Mouse (Mus musculus) MEL (cell line): ENCODE data around the gene Btbd11. TPM values are rescaled to one million over a fixed set of nuclear protein-coding genes. Genes with fewer than 3 reads are reported as not detected.

Source experiments
- DNase-seq: peaks from one replicate; pipeline ENCODE4 v3.0.0; 2011; ENCODE audit warnings: low read depth, low spot score
- H3K27ac ChIP-seq: 2 replicates; pipeline ENCODE4 v1.5.1; 2012; ENCODE audit warnings: low read depth, mild to moderate bottlenecking, control low read depth, low read length, moderate library complexity; ENCODE audit not compliant: control insufficient read depth
- H3K27me3 ChIP-seq, 2 experiments: fragments of 150-350 bp in 1 of 2; sonication (generic) in 1 of 2; 2 replicates each; pipeline ENCODE4 v1.6.1; 2012; ENCODE audit warnings: low read length in 2 of 2, mild to moderate bottlenecking in 2 of 2, improper control_type of control experiment in 1 of 2, moderate library complexity in 1 of 2; ENCODE audit not compliant: insufficient read depth in 2 of 2, control insufficient read depth in 1 of 2
- H3K36me3 ChIP-seq, 2 experiments: 2 replicates each; pipeline ENCODE4 v1.6.1; 2012 to 2014; ENCODE audit warnings: low read length in 2 of 2, improper control_type of control experiment in 1 of 2, inconsistent platforms in 1 of 2, mild to moderate bottlenecking in 1 of 2; ENCODE audit not compliant: insufficient read depth in 2 of 2, control insufficient read depth in 1 of 2
- H3K4me1 ChIP-seq, 2 experiments: fragments of 150-350 bp in 1 of 2; sonication (generic) in 1 of 2; 2 replicates each; pipeline ENCODE4 v1.6.1; 2012; ENCODE audit warnings: low read length in 2 of 2, improper control_type of control experiment in 1 of 2, mild to moderate bottlenecking in 1 of 2; ENCODE audit not compliant: insufficient read depth in 2 of 2, control insufficient read depth in 1 of 2
- H3K4me3 ChIP-seq, 2 experiments: fragments of 150-350 bp in 1 of 2; sonication (generic) in 1 of 2; 2 replicates each; pipeline ENCODE4 v1.5.1; 2012; ENCODE audit warnings: low read depth in 2 of 2, low read length in 2 of 2, mild to moderate bottlenecking in 2 of 2, moderate library complexity in 2 of 2, control low read depth in 1 of 2, improper control_type of control experiment in 1 of 2; ENCODE audit not compliant: control insufficient read depth in 1 of 2, insufficient read depth in 1 of 2
- H3K79me2 ChIP-seq: 2 replicates; pipeline ENCODE4 v1.6.1; 2012; ENCODE audit warnings: mild to moderate bottlenecking, low read length, moderate library complexity; ENCODE audit not compliant: control insufficient read depth, poor library complexity, insufficient read depth
- H3K9ac ChIP-seq: 2 replicates; pipeline ENCODE4 v1.6.1; 2012; ENCODE audit warnings: low read depth, mild to moderate bottlenecking, control low read depth, low read length, moderate library complexity; ENCODE audit not compliant: control insufficient read depth, poor library complexity, severe bottlenecking
- H3K9me3 ChIP-seq: fragments of 150-350 bp; sonication (generic); replicated peaks from 2 replicates; pipeline ENCODE4 v1.6.1; 2012; ENCODE audit warnings: mild to moderate bottlenecking, low read length, improper control_type of control experiment, moderate library complexity; ENCODE audit not compliant: insufficient read depth
- CHD1 ChIP-seq: IDR thresholded peaks from 2 replicates; pipeline ENCODE4 v1.6.1; 2012; ENCODE audit warnings: low read depth, mild to moderate bottlenecking, inconsistent platforms, low read length, improper control_type of control experiment
- CHD2 ChIP-seq: IDR thresholded peaks from 2 replicates; pipeline ENCODE4 v1.6.1; 2011; ENCODE audit warnings: low read length, improper control_type of control experiment
- E2F4 ChIP-seq: IDR thresholded peaks from 2 replicates; pipeline ENCODE4 v1.6.1; 2011; ENCODE audit warnings: low read depth, low read length, improper control_type of control experiment, borderline replicate concordance
- EP300 ChIP-seq, 2 experiments: IDR thresholded peaks; 2 replicates each; pipeline ENCODE4 v1.6.1; 2011; ENCODE audit warnings: improper control_type of control experiment in 2 of 2, low read length in 2 of 2, low read depth in 1 of 2, mild to moderate bottlenecking in 1 of 2
- ETS1 ChIP-seq: IDR thresholded peaks from 2 replicates; pipeline ENCODE4 v1.6.1; 2012; ENCODE audit warnings: low read depth, mild to moderate bottlenecking, inconsistent platforms, low read length, improper control_type of control experiment, moderate library complexity
- GABPA ChIP-seq: IDR thresholded peaks from 2 replicates; pipeline ENCODE4 v1.6.1; 2012; ENCODE audit warnings: low read depth, mild to moderate bottlenecking, inconsistent platforms, low read length, improper control_type of control experiment, moderate library complexity
- GATA1 ChIP-seq: IDR thresholded peaks from 2 replicates; pipeline ENCODE4 v1.6.1; 2011; ENCODE audit warnings: low read depth, low read length, improper control_type of control experiment
- JUND ChIP-seq: IDR thresholded peaks from 2 replicates; pipeline ENCODE4 v1.6.1; 2011; ENCODE audit warnings: low read depth, mild to moderate bottlenecking, improper control_type of control experiment, low read length
- KAT2A ChIP-seq: conservative IDR thresholded peaks from 2 replicates; pipeline ENCODE4 v1.6.1; 2012; ENCODE audit warnings: low read depth, low read length, improper control_type of control experiment, inconsistent platforms
- MAFK ChIP-seq: IDR thresholded peaks from 2 replicates; pipeline ENCODE4 v1.6.1; 2011; ENCODE audit warnings: low read depth, mild to moderate bottlenecking, low read length, improper control_type of control experiment, borderline replicate concordance
- MAX ChIP-seq: IDR thresholded peaks from 2 replicates; pipeline ENCODE4 v1.6.1; 2011; ENCODE audit warnings: low read length, improper control_type of control experiment
- MAZ ChIP-seq: IDR thresholded peaks from 2 replicates; pipeline ENCODE4 v1.6.1; 2012; ENCODE audit warnings: low read depth, mild to moderate bottlenecking, inconsistent platforms, low read length, improper control_type of control experiment
- MEF2A ChIP-seq: IDR thresholded peaks from 2 replicates; pipeline ENCODE4 v1.6.1; 2014; ENCODE audit warnings: low read depth, mild to moderate bottlenecking, inconsistent platforms, low read length, improper control_type of control experiment; ENCODE audit not compliant: poor library complexity, insufficient replicate concordance, severe bottlenecking; ENCODE audit errors: extremely low read depth
- NELFE ChIP-seq: IDR thresholded peaks from 2 replicates; pipeline ENCODE4 v1.6.1; 2011; ENCODE audit warnings: low read depth, low read length, improper control_type of control experiment
- POLR2A ChIP-seq, 2 experiments: IDR thresholded peaks; 2 replicates each; pipeline ENCODE4 v1.6.1; 2011 to 2012; ENCODE audit warnings: low read length in 2 of 2, mild to moderate bottlenecking in 2 of 2, control low read depth in 1 of 2, improper control_type of control experiment in 1 of 2, low read depth in 1 of 2, moderate library complexity in 1 of 2; ENCODE audit not compliant: control insufficient read depth in 1 of 2, insufficient read depth in 1 of 2, poor library complexity in 1 of 2
- POLR2AphosphoS2 ChIP-seq: IDR thresholded peaks from 2 replicates; pipeline ENCODE4 v1.6.1; 2011; ENCODE audit warnings: low read length, improper control_type of control experiment
- RAD21 ChIP-seq: IDR thresholded peaks from 2 replicates; pipeline ENCODE4 v1.6.1; 2011; ENCODE audit warnings: mild to moderate bottlenecking, low read depth, low read length, improper control_type of control experiment
- SIN3A ChIP-seq: IDR thresholded peaks from 2 replicates; pipeline ENCODE4 v1.6.1; 2012; ENCODE audit warnings: low read length, improper control_type of control experiment, inconsistent platforms
- SMC3 ChIP-seq: IDR thresholded peaks from 2 replicates; pipeline ENCODE4 v1.6.1; 2011; ENCODE audit warnings: low read depth, low read length, improper control_type of control experiment
- TAL1 ChIP-seq: IDR thresholded peaks from 2 replicates; pipeline ENCODE4 v1.6.1; 2012; ENCODE audit warnings: mild to moderate bottlenecking, inconsistent platforms, low read length, moderate library complexity, mixed read lengths
- TBP ChIP-seq: IDR thresholded peaks from 2 replicates; pipeline ENCODE4 v1.8.0; 2011; ENCODE audit warnings: low read depth, low read length, improper control_type of control experiment
- UBTF ChIP-seq: IDR thresholded peaks from 2 replicates; pipeline ENCODE4 v1.6.1; 2012; ENCODE audit warnings: low read depth, mild to moderate bottlenecking, inconsistent platforms, low read length, improper control_type of control experiment, moderate library complexity, borderline replicate concordance; ENCODE audit not compliant: insufficient read depth
- USF2 ChIP-seq, 2 experiments: IDR thresholded peaks; 2 replicates each; pipeline ENCODE4 v1.6.1; 2011 to 2012; ENCODE audit warnings: improper control_type of control experiment in 2 of 2, low read length in 2 of 2, borderline replicate concordance in 1 of 2, inconsistent platforms in 1 of 2, low read depth in 1 of 2, mild to moderate bottlenecking in 1 of 2; ENCODE audit not compliant: insufficient read depth in 1 of 2
- ZKSCAN1 ChIP-seq: IDR thresholded peaks from 2 replicates; pipeline ENCODE4 v1.6.1; 2012; ENCODE audit warnings: low read depth, mild to moderate bottlenecking, inconsistent platforms, low read length, improper control_type of control experiment, moderate library complexity
- ZNF384 ChIP-seq: IDR thresholded peaks from 2 replicates; pipeline ENCODE4 v1.6.1; 2012; ENCODE audit warnings: low read depth, mild to moderate bottlenecking, inconsistent platforms, low read length, improper control_type of control experiment
- polyA plus RNA-seq, 2 experiments: library from polyadenylated mRNA; stranded (reverse) in 1 of 2; unstranded in 1 of 2; fragments of >175 nt in 1 of 2; fragments of >200 nt in 1 of 2; gene quantifications; 2 replicates each; pipeline versions ENCODE4 v1.2.1 to v1.2.4; 2012; ENCODE audit warnings: low replicate concordance in 2 of 2, low read depth in 1 of 2; ENCODE audit not compliant: insufficient read length in 2 of 2, insufficient read depth in 1 of 2, missing spikeins in 1 of 2
- total RNA-seq: library from RNA; depleted of rRNA; stranded (reverse); fragments of 300-350 nt; gene quantifications from 2 replicates; pipeline ENCODE4 v1.2.3, GENCODE M21; 2012

Btbd11 gene
- total and polyA plus RNA-seq, 3 experiments, result not detected

GRCm38 (mm10) chr10:85502656-85503055, 116.0 kb downstream of the Btbd11 start:
- no peaks in the 10 kb centered on the region for H3K79me2 ChIP-seq
- no peak overlapping the region for H3K27ac ChIP-seq
- H3K27me3 ChIP-seq, result no peaks in the 10 kb centered on the region
- no peak for DNase-seq
- H3K4me1 ChIP-seq, result no peaks in the 10 kb centered on the region
- no peak overlapping the region for H3K4me3 ChIP-seq
- no peaks in the 10 kb centered on the region for H3K9me3 ChIP-seq
- H3K9ac ChIP-seq, result no peak overlapping the region
- H3K36me3 ChIP-seq, result no peaks in the 10 kb centered on the region
- TF ChIP-seq KAT2A, result no peak
- no peak for TF ChIP-seq JUND
- TF ChIP-seq TAL1, result no peak
- no peak for TF ChIP-seq CHD2
- no peak for TF ChIP-seq ETS1
- no peak for TF ChIP-seq UBTF
- no peak for TF ChIP-seq MAZ
- no peak for TF ChIP-seq MAX
- no peak for TF ChIP-seq TBP
- no peak for TF ChIP-seq SIN3A
- no peak for TF ChIP-seq NELFE
- TF ChIP-seq EP300 (IDR thresholded peaks at IDR 0.05; ENCODE audit: low read depth in 1 of 2, low read length in 2 of 2), result no peak

DNA sequence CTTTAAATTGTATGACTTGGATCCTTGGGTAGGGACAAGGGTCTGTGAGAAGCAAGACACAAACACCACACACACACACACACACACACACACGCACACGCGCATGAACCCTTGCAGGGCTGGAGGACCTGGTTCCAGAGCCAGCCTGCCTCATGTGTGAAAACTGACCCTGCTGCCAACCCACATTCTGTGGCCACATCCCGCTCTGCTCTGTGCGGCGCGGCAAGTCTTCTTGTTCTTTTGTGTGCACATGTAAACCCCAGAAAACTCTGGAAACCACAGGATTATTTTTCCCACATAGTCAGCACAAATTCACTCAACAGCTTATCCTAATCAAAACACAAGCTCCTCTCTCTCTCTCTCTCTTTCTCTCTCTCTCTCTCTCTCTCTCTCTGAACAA, 116.8 kb downstream of the Btbd11 start:
- Histone ChIP-seq H3K27me3 (no peaks in the 10 kb centered on the region), H3K9me3 (no peaks in the 10 kb centered on the region), H3K4me3 (no peak overlapping the region), H3K36me3 (no peaks in the 10 kb centered on the region), H3K9ac (no peak overlapping the region), H3K4me1 (no peaks in the 10 kb centered on the region), H3K79me2 (no peaks in the 10 kb centered on the region), H3K27ac (no peak overlapping the region)
- DNase-seq, result no peak
- TF ChIP-seq GATA1 (no peak), RAD21 (no peak), ETS1 (no peak), MAX (no peak), ZKSCAN1 (no peak), POLR2AphosphoS2 (no peak), CHD1 (no peak), E2F4 (no peak), GABPA (no peak), MEF2A (no peak), ZNF384 (no peak), UBTF (no peak), SMC3 (no peak), EP300 (IDR thresholded peaks at IDR 0.05; ENCODE audit: low read depth in 1 of 2, low read length in 2 of 2) (no peak), MAFK (no peak), USF2 (IDR thresholded peaks at IDR 0.05; ENCODE audit: borderline replicate concordance in 1 of 2, insufficient read depth in 1 of 2, low read depth in 1 of 2, low read length in 2 of 2) (no peak), POLR2A (IDR thresholded peaks at IDR 0.05; ENCODE audit: control insufficient read depth in 1 of 2, insufficient read depth in 1 of 2, low read depth in 1 of 2, low read length in 2 of 2, poor library complexity in 1 of 2) (no peak), MAZ (no peak)
